Mouse (Mus musculus) midbrain, embryonic 15.5 days (tissue): Measurements from ENCODE around the gene Plin1. TPM values are rescaled to one million over a fixed set of nuclear protein-coding genes. Genes with fewer than 3 reads are reported as not detected.

Experiments used
- ATAC-seq: fragments of 200-750 bp; cut with Nextera tagmentation; replicated peaks from 2 replicates; pipeline ENCODE4 v1.8.0; 2017; ENCODE audit warnings: moderate TSS enrichment
- H3K27ac ChIP-seq: fragments of 300-500 bp; sonication (generic); 2 replicates; pipeline ENCODE4 v1.5.1; 2015; ENCODE audit warnings: mild to moderate bottlenecking, inconsistent platforms
- H3K27me3 ChIP-seq: fragments of 300-500 bp; sonication (generic); replicated peaks from 2 replicates; pipeline ENCODE4 v1.6.1; 2015; ENCODE audit warnings: inconsistent platforms
- H3K36me3 ChIP-seq: fragments of 300-500 bp; sonication (generic); replicated peaks from 2 replicates; pipeline ENCODE4 v1.6.1; 2015; ENCODE audit warnings: inconsistent platforms
- H3K4me1 ChIP-seq: fragments of 300-500 bp; sonication (generic); 2 replicates; pipeline ENCODE4 v1.6.1; 2015; ENCODE audit warnings: inconsistent platforms
- H3K4me2 ChIP-seq: fragments of 300-500 bp; sonication (generic); 2 replicates; pipeline ENCODE4 v1.6.1; 2015; ENCODE audit warnings: inconsistent platforms, mild to moderate bottlenecking, moderate library complexity
- H3K4me3 ChIP-seq: fragments of 300-500 bp; sonication (generic); 2 replicates; pipeline ENCODE4 v1.5.1; 2015; ENCODE audit warnings: mild to moderate bottlenecking, inconsistent platforms
- H3K9ac ChIP-seq: fragments of 300-500 bp; sonication (generic); 2 replicates; pipeline ENCODE4 v1.6.1; 2015; ENCODE audit warnings: mild to moderate bottlenecking, inconsistent platforms
- H3K9me3 ChIP-seq: fragments of 300-500 bp; sonication (generic); 2 replicates; pipeline ENCODE4 v1.6.1; 2016; ENCODE audit warnings: inconsistent platforms
- WGBS: fragments of 180-500 bp; shearing (Covaris S2); methylation state at CpG from one replicate; pipeline ENCODE4 v1.1.7; 2015; ENCODE audit warnings: mixed read lengths; 5-methylcytosine and 5-hydroxymethylcytosine counted together
- polyA plus RNA-seq: library from polyadenylated mRNA; unstranded; fragments of >200 nt; fragmentation: Nextera tagmentation; extraction: Ambion mirVana; gene quantifications from 2 replicates; pipeline ENCODE4 v1.2.1, GENCODE M21; 2015

Gene Plin1
- polyA plus RNA-seq, 1 experiment from 2014 or later = 0.27 TPM

- H3K9me3 ChIP-seq = no peaks in the 10 kb centered on the region
- H3K27me3 ChIP-seq = peaks cover 3% of the 10 kb centered on the region; the same call in 1 of the 2 replicates
- no peaks in the 10 kb centered on the region for H3K36me3 ChIP-seq
- H3K4me1 ChIP-seq = no peaks in the 10 kb centered on the region
- no peak overlapping the region for H3K4me3 ChIP-seq
- ATAC-seq = 0 out of 2 replicates have a peak, but pooled peaks have one; percentile 39
- no peak overlapping the region for H3K9ac ChIP-seq
- no peak overlapping the region for H3K27ac ChIP-seq
- no peak overlapping the region for H3K4me2 ChIP-seq
- 67% methylated on average over 11 of the region's 11 CpGs for WGBS
These were observed 2.8 kb downstream of the Plin1 start for GRCm38 (mm10) chr7:79729743-79730370.

DNA sequence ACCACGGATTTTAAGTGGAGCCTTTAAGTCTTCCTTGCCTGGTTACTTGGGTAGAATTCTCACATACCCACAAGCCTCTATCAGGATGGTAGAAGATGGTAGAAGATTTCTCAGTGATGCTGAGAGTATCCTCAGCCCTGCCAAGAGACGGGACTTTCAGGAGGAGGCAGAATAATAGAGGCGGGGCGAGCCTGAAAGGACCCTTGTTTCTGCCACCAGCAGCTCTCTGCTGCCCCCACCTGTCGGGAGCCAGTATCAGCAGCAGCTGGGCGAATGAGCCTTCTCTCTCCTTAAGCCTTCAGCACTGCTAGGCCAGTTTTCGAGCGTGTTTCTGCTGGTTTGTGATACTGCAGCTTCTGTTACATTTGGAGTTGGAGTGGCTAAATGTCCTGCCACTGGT, 3.5 kb downstream of the Plin1 start:
- no peak for ATAC-seq
- Histone ChIP-seq H3K36me3 (no peaks in the 10 kb centered on the region), H3K4me1 (no peaks in the 10 kb centered on the region), H3K27me3 (peaks cover 3% of the 10 kb centered on the region; the same call in 1 of the 2 replicates), H3K4me3 (no peak overlapping the region), H3K27ac (no peak overlapping the region), H3K4me2 (no peak overlapping the region), H3K9ac (no peak overlapping the region), H3K9me3 (no peaks in the 10 kb centered on the region)
- WGBS = 8% methylated on average over 8 of the region's 8 CpGs

DNA sequence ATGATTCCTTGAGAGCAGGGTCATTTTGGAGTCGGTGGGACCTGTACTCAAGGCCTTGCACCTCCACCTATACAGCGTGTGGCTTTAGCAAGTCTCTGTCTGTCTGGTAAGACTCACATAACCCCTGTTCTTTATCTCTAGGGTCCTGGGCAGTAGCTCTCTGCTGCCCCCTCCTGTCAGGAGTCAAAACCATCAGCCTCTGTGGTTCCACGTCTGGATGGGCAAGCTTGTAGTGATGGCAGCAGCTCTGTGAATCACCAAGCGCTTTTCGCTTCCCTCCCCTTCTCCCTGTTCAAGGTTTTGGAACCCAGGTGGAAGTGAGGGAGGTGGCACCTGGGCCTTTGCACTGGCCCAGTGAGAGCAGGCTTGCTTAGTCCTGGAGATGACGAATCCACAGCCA, 4.5 kb downstream of the Plin1 start:
- 22% methylated on average over 6 of the region's 6 CpGs for WGBS
- Histone ChIP-seq H3K27me3 (peaks cover 4% of the 10 kb centered on the region; the same call in 1 of the 2 replicates), H3K4me1 (no peaks in the 10 kb centered on the region), H3K9ac (no peak overlapping the region), H3K4me3 (no peak overlapping the region), H3K36me3 (no peaks in the 10 kb centered on the region), H3K27ac (no peak overlapping the region), H3K9me3 (no peaks in the 10 kb centered on the region), H3K4me2 (no peak overlapping the region)
- ATAC-seq = no peak

GRCm38 (mm10) chr7:79727091-79727490, 5.6 kb downstream of the Plin1 start:
- Histone ChIP-seq H3K27me3 (peaks cover 15% of the 10 kb centered on the region), H3K4me3 (no peak overlapping the region), H3K36me3 (no peaks in the 10 kb centered on the region), H3K27ac (no peak overlapping the region), H3K4me1 (no peaks in the 10 kb centered on the region), H3K9me3 (no peaks in the 10 kb centered on the region), H3K4me2 (no peak overlapping the region), H3K9ac (no peak overlapping the region)
- WGBS = 22% methylated on average over 2 of the region's 2 CpGs
- ATAC-seq = no peak

GRCm38 (mm10) chr7:79721386-79721977, 11.2 kb downstream of the Plin1 start:
- WGBS = under 1% methylated on average over 48 of the region's 48 CpGs
- H3K27me3 ChIP-seq = peaks cover 22% of the 10 kb centered on the region
- H3K36me3 ChIP-seq = no peaks in the 10 kb centered on the region
- peak overlapping the region; percentile 58 for H3K27ac ChIP-seq
- peak overlapping the region; percentile 68 for H3K4me3 ChIP-seq
- H3K4me1 ChIP-seq = peaks cover 8% of the 10 kb centered on the region; the same call in 1 of the 2 replicates
- H3K9ac ChIP-seq = peak overlapping the region; percentile 66
- no peaks in the 10 kb centered on the region for H3K9me3 ChIP-seq
- peak; percentile 86 for ATAC-seq
- peak overlapping the region; percentile 92 for H3K4me2 ChIP-seq

DNA sequence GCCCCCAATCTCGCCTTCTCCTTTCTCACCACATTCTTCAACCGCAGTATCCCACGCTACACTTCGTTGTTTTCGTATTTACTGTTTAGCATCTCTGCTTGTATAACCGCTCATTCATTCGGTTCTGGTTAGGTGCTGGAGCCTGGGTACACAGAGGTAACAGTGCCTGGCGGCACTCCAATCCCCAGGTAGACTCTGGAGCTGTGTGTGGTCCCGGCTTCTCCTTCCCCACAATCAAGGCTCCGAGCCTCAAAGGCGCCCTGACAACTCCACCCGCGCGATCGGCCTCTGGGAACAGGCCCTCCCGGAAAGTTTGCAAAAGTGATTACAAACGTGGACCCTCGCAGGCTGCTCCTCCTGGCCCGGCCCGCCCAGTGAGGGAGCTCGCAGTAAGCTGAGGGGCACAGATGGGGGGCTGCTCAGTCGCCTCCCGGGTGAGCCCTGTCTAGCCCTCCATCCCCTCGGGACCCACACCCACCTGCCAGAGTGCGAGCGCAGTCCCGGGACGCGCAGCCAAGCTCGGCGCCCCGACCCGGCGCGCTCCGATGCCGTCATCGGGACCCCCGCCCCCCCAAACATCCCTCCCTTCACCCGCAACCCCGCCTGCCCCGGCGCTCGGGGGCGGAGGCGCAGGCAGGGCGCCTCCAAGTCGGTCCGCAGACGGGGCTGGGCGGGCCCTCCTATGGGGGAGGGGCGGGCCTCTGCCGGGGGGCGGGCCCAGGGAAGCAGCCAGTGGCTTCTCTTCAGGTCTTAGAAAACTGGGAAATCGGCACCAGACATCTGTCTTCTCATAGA, 17.3 kb downstream of the Plin1 start, which contains the start of gene Kif7:
Gene Kif7 (minus strand): TSS at position 534 of the 795 bp plus-strand sequence.
- ATAC-seq = peak; percentile 83
- no peaks in the 10 kb centered on the region for H3K9me3 ChIP-seq
- H3K4me2 ChIP-seq = peak within 1 kb of the TSS; percentile 92
- no peak within 1 kb of the TSS for H3K27ac ChIP-seq
- H3K4me3 ChIP-seq = peak within 1 kb of the TSS; percentile 55
- no peaks in the 10 kb centered on the region for H3K36me3 ChIP-seq
- H3K9ac ChIP-seq = peak within 1 kb of the TSS; percentile 46
- H3K4me1 ChIP-seq = peaks cover 23% of the 10 kb centered on the region
- WGBS = under 1% methylated on average over 37 of the region's 55 CpGs
- H3K27me3 ChIP-seq = peaks cover 4% of the 10 kb centered on the region; the same call in 1 of the 2 replicates

DNA sequence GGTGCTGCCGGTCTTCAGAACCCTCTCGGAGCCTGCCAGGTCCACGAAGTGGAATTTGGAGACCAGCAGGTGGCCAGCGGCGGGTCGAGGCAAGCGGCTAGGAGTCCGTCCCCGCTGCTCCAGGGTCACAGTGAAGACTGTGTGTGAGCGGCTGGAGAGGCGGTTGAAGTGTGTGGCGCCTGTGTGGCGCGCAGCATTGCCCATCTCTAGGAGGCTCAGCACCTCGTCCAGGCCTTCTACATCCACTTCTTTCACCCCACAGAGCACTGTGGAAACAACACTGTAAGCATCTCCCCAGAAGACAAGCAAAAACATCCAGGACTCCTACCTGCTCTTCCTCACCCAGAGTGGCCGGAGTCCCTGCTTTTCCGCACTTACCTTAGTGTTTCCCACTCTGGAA, 21.9 kb downstream of the Plin1 start:
- no peaks in the 10 kb centered on the region for H3K36me3 ChIP-seq
- peak overlapping the region; percentile 58 for H3K4me2 ChIP-seq
- WGBS = 27% methylated on average over 17 of the region's 17 CpGs
- H3K9me3 ChIP-seq = no peaks in the 10 kb centered on the region
- ATAC-seq = peak; percentile 32; the same call in 1 of the 2 replicates
- peaks cover 21% of the 10 kb centered on the region for H3K4me1 ChIP-seq
- H3K4me3 ChIP-seq = peak overlapping the region; percentile 45
- H3K27ac ChIP-seq = peak overlapping the region; percentile 25; the same call in 1 of the 2 replicates
- peak overlapping the region; percentile 30 for H3K9ac ChIP-seq
- H3K27me3 ChIP-seq = no peaks in the 10 kb centered on the region

DNA sequence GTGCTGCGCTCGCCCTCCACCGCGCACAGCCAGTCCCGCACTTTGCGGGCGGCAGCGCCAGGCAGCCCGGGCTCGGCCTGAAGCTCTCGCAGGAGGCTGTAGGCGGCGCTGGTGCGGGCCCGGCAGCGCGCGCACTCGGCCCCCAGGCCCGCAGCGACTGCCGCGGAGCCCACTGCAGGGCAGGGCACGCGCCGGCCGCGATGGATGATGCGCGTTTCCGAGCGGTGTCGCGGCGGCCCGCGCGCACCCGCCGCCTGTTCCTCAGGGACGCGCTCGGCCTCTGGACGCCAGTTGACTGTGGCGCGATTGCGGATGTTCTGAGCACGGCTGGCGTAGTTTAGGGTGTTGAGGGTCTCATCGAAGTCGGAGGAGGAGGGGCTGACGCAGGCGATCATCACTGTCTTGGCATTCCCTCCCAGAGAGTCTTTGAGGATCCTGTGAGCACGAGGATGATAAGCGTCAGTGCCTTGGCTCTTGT, 22.5 kb downstream of the Plin1 start:
- Histone ChIP-seq H3K9ac (peak overlapping the region; percentile 30), H3K36me3 (no peaks in the 10 kb centered on the region), H3K27ac (peak overlapping the region; percentile 25; the same call in 1 of the 2 replicates), H3K27me3 (no peaks in the 10 kb centered on the region), H3K4me1 (peaks cover 14% of the 10 kb centered on the region), H3K9me3 (no peaks in the 10 kb centered on the region), H3K4me2 (peak overlapping the region; percentile 58), H3K4me3 (peak overlapping the region; percentile 45)
- peak; percentile 88 for ATAC-seq
- WGBS = under 1% methylated on average over 55 of the region's 55 CpGs

DNA sequence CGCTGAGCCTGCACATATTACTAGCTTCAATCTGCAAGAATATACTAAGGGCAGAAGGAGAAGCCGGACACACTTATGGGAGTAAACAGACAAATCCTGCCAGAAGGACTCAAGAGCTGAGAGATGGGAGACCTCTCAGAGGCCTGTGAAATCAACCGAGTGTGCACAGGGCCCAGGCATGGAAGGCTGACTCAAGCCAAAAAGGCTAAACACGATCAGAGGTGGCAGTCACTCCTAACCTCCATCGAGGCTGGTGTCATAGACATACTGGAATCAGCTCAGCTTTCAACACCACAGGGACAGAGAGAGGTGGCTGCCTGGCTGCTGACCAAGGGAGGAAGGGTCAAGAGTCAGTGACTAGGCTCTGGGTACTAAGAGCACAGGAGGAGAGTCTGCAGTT, 27.5 kb downstream of the Plin1 start:
- no peak overlapping the region for H3K4me2 ChIP-seq
- no peak for ATAC-seq
- H3K9ac ChIP-seq = no peak overlapping the region
- H3K4me3 ChIP-seq = no peak overlapping the region
- no peaks in the 10 kb centered on the region for H3K27me3 ChIP-seq
- no peaks in the 10 kb centered on the region for H3K9me3 ChIP-seq
- H3K4me1 ChIP-seq = 0 out of 2 replicates have a peak, but pooled peaks cover 2% of the 10 kb centered on the region
- H3K27ac ChIP-seq = no peak overlapping the region
- 88% methylated on average over 5 of the region's 5 CpGs for WGBS
- H3K36me3 ChIP-seq = no peaks in the 10 kb centered on the region

DNA sequence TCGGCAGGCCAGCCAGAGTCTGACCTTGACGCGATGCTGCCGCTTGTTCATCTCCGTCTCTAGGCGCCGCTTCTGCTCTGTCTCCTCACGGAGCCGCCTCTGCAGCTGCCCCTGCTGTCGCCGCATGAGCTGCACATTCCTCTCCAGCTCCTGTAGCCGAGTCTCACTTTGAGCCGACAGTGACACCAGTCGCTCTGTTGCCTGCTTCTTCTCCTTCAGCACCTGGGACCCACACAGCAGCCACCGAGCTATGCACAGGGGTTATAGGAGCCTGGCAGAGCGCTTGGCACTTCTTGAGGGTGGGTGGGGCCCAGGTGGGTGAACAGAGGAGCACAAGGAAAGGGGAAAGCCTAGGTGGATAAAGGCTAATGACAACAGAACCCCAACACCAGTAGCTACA, 29.9 kb downstream of the Plin1 start:
- Histone ChIP-seq H3K9ac (no peak overlapping the region), H3K4me2 (no peak overlapping the region), H3K4me3 (no peak overlapping the region), H3K4me1 (no peaks in the 10 kb centered on the region), H3K27ac (no peak overlapping the region), H3K36me3 (no peaks in the 10 kb centered on the region), H3K9me3 (no peaks in the 10 kb centered on the region), H3K27me3 (no peaks in the 10 kb centered on the region)
- WGBS = 86% methylated on average over 16 of the region's 16 CpGs
- ATAC-seq = no peak

GRCm38 (mm10) chr7:79696495-79696894, 36.2 kb downstream of the Plin1 start:
- H3K27me3 ChIP-seq = no peaks in the 10 kb centered on the region
- no peak for ATAC-seq
- no peaks in the 10 kb centered on the region for H3K4me1 ChIP-seq
- no peak overlapping the region for H3K4me3 ChIP-seq
- no peaks in the 10 kb centered on the region for H3K9me3 ChIP-seq
- 90% methylated on average over 8 of the region's 8 CpGs for WGBS
- H3K36me3 ChIP-seq = no peaks in the 10 kb centered on the region; the same call in 1 of the 2 replicates
- H3K27ac ChIP-seq = no peak overlapping the region
- no peak overlapping the region for H3K4me2 ChIP-seq
- no peak overlapping the region for H3K9ac ChIP-seq

DNA sequence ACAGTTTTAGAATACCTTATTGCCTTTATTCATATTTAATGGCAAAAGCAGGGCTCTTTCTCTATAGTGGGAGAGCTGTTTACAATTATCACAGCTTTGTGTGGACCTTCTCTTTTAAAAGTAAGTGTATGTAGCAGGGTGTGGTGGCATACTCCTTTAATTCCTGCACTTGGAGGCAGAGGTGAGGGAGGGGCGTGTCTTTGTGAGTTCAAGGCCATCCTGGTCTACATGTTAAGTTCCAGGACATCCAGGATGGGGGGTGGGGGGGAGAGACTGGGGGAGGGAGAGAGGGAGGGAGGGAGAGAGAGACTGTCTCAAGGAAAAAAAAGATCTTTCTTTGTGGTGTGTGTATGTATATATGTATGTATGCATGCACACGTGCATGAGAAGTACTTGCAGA, 52.5 kb downstream of the Plin1 start:
- Histone ChIP-seq H3K27me3 (no peaks in the 10 kb centered on the region), H3K9ac (no peak overlapping the region), H3K36me3 (no peaks in the 10 kb centered on the region; the same call in 1 of the 2 replicates), H3K4me3 (no peak overlapping the region), H3K4me1 (no peaks in the 10 kb centered on the region), H3K27ac (no peak overlapping the region), H3K9me3 (no peaks in the 10 kb centered on the region), H3K4me2 (no peak overlapping the region)
- WGBS = 100% methylated on average over 2 of the region's 2 CpGs
- no peak for ATAC-seq
